Mouse (Mus musculus) hindbrain, embryonic 13.5 days (tissue): ENCODE measurements around the gene Spi1. TPM values are rescaled to one million over a fixed set of nuclear protein-coding genes. Genes with fewer than 3 reads are reported as not detected.

ENCODE experiments used
- ATAC-seq: fragments of 200-750 bp; cut with Nextera tagmentation; 2 replicates; pipeline ENCODE4 v1.8.0; 2017; ENCODE audit warnings: moderate TSS enrichment; ENCODE audit not compliant: low FRiP score
- H3K27ac ChIP-seq: fragments of 300-500 bp; sonication (generic); 2 replicates; pipeline ENCODE4 v1.5.1; 2015; ENCODE audit warnings: inconsistent platforms, mild to moderate bottlenecking, moderate library complexity
- H3K27me3 ChIP-seq: fragments of 300-500 bp; sonication (generic); 2 replicates; pipeline ENCODE4 v1.6.1; 2015; ENCODE audit warnings: mild to moderate bottlenecking, inconsistent platforms
- H3K36me3 ChIP-seq: fragments of 300-500 bp; sonication (generic); 2 replicates; pipeline ENCODE4 v1.6.1; 2015; ENCODE audit warnings: mild to moderate bottlenecking, inconsistent platforms
- H3K4me1 ChIP-seq: fragments of 300-500 bp; sonication (generic); replicated peaks from 2 replicates; pipeline ENCODE4 v1.6.1; 2015; ENCODE audit warnings: inconsistent platforms
- H3K4me2 ChIP-seq: fragments of 300-500 bp; sonication (generic); 2 replicates; pipeline ENCODE4 v1.6.1; 2015; ENCODE audit warnings: inconsistent platforms, mild to moderate bottlenecking, moderate library complexity
- H3K4me3 ChIP-seq: fragments of 300-500 bp; sonication (generic); 2 replicates; pipeline ENCODE4 v1.5.1; 2015; ENCODE audit warnings: mild to moderate bottlenecking, inconsistent platforms
- H3K9ac ChIP-seq: fragments of 300-500 bp; sonication (generic); 2 replicates; pipeline ENCODE4 v1.6.1; 2015; ENCODE audit warnings: mild to moderate bottlenecking, inconsistent platforms
- H3K9me3 ChIP-seq: fragments of 300-500 bp; sonication (generic); 2 replicates; pipeline ENCODE4 v1.6.1; 2016; ENCODE audit warnings: inconsistent platforms
- WGBS: fragments of 180-500 bp; shearing (Covaris S2); methylation state at CpG from one replicate; pipeline ENCODE4 v1.1.7; 2015; 5-methylcytosine and 5-hydroxymethylcytosine counted together
- polyA plus RNA-seq: library from polyadenylated mRNA; unstranded; fragments of >200 nt; fragmentation: Nextera tagmentation; extraction: Ambion mirVana; gene quantifications from 2 replicates; pipeline ENCODE4 v1.2.1, GENCODE M21; 2015

Gene Spi1
- polyA plus RNA-seq, 1 experiment from 2014 or later, result 3.9 TPM

GRCm38 (mm10) chr2:91085494-91086391 lies 3.6 kb downstream of the Spi1 start:
- H3K27ac ChIP-seq, result no peak overlapping the region
- no peak overlapping the region; the same call in 1 of the 2 replicates for H3K9ac ChIP-seq
- WGBS, result 86% methylated on average over 14 of the region's 14 CpGs
- no peak overlapping the region for H3K4me2 ChIP-seq
- H3K27me3 ChIP-seq, result no peaks in the 10 kb centered on the region
- ATAC-seq, result no peak
- H3K4me1 ChIP-seq, result no peaks in the 10 kb centered on the region
- no peaks in the 10 kb centered on the region for H3K9me3 ChIP-seq
- no peaks in the 10 kb centered on the region for H3K36me3 ChIP-seq
- H3K4me3 ChIP-seq, result no peak overlapping the region

GRCm38 (mm10) chr2:91086392-91087237 lies 4.4 kb downstream of the Spi1 start:
- no peaks in the 10 kb centered on the region for H3K27me3 ChIP-seq
- no peak overlapping the region; the same call in 1 of the 2 replicates for H3K9ac ChIP-seq
- H3K9me3 ChIP-seq, result no peaks in the 10 kb centered on the region
- no peaks in the 10 kb centered on the region for H3K4me1 ChIP-seq
- H3K4me3 ChIP-seq, result no peak overlapping the region
- H3K36me3 ChIP-seq, result no peaks in the 10 kb centered on the region
- 57% methylated on average over 9 of the region's 9 CpGs for WGBS
- H3K4me2 ChIP-seq, result no peak overlapping the region
- H3K27ac ChIP-seq, result no peak overlapping the region
- ATAC-seq, result no peak

GRCm38 (mm10) chr2:91087453-91087852 lies 5.3 kb downstream of the Spi1 start:
- Histone ChIP-seq H3K4me2 (no peak overlapping the region), H3K9me3 (no peaks in the 10 kb centered on the region), H3K9ac (no peak overlapping the region), H3K27ac (no peak overlapping the region), H3K27me3 (no peaks in the 10 kb centered on the region), H3K4me1 (no peaks in the 10 kb centered on the region), H3K4me3 (no peak overlapping the region), H3K36me3 (no peaks in the 10 kb centered on the region)
- no peak for ATAC-seq
- 85% methylated on average over 9 of the region's 9 CpGs for WGBS

GRCm38 (mm10) chr2:91088987-91089386 lies 6.8 kb downstream of the Spi1 start:
- Histone ChIP-seq H3K9ac (no peak overlapping the region), H3K36me3 (no peaks in the 10 kb centered on the region), H3K27ac (no peak overlapping the region), H3K4me3 (no peak overlapping the region), H3K9me3 (no peaks in the 10 kb centered on the region), H3K27me3 (no peaks in the 10 kb centered on the region), H3K4me1 (no peaks in the 10 kb centered on the region), H3K4me2 (no peak overlapping the region)
- ATAC-seq, result no peak
- 77% methylated on average over 9 of the region's 9 CpGs for WGBS

GRCm38 (mm10) chr2:91090208-91090607 lies 8.0 kb downstream of the Spi1 start:
- Histone ChIP-seq H3K9ac (no peak overlapping the region), H3K4me2 (no peak overlapping the region), H3K9me3 (no peaks in the 10 kb centered on the region), H3K36me3 (no peaks in the 10 kb centered on the region), H3K4me1 (no peaks in the 10 kb centered on the region), H3K27ac (no peak overlapping the region), H3K4me3 (no peak overlapping the region), H3K27me3 (no peaks in the 10 kb centered on the region)
- ATAC-seq, result no peak
- 80% methylated on average over 6 of the region's 6 CpGs for WGBS

- WGBS, result 74% methylated on average over 6 of the region's 6 CpGs
- H3K36me3 ChIP-seq, result no peaks in the 10 kb centered on the region
- H3K9me3 ChIP-seq, result no peaks in the 10 kb centered on the region
- ATAC-seq, result no peak
- no peak overlapping the region for H3K4me3 ChIP-seq
- H3K27me3 ChIP-seq, result no peaks in the 10 kb centered on the region
- H3K27ac ChIP-seq, result no peak overlapping the region
- H3K9ac ChIP-seq, result no peak overlapping the region
- no peaks in the 10 kb centered on the region for H3K4me1 ChIP-seq
- no peak overlapping the region for H3K4me2 ChIP-seq
These were observed 8.6 kb downstream of the Spi1 start for GRCm38 (mm10) chr2:91090827-91091226.

- no peaks in the 10 kb centered on the region for H3K9me3 ChIP-seq
- H3K4me2 ChIP-seq, result no peak overlapping the region
- 69% methylated on average over 14 of the region's 14 CpGs for WGBS
- no peak overlapping the region for H3K4me3 ChIP-seq
- no peak overlapping the region for H3K9ac ChIP-seq
- H3K27ac ChIP-seq, result no peak overlapping the region
- no peaks in the 10 kb centered on the region for H3K4me1 ChIP-seq
- no peaks in the 10 kb centered on the region; the same call in 1 of the 2 replicates for H3K27me3 ChIP-seq
- H3K36me3 ChIP-seq, result no peaks in the 10 kb centered on the region
- ATAC-seq, result no peak
These were observed 14.3 kb downstream of the Spi1 start for GRCm38 (mm10) chr2:91096524-91096923.

GRCm38 (mm10) chr2:91097015-91097414 lies 14.8 kb downstream of the Spi1 start:
- H3K27me3 ChIP-seq, result no peaks in the 10 kb centered on the region; the same call in 1 of the 2 replicates
- H3K4me2 ChIP-seq, result no peak overlapping the region
- H3K4me1 ChIP-seq, result no peaks in the 10 kb centered on the region
- no peaks in the 10 kb centered on the region for H3K36me3 ChIP-seq
- H3K4me3 ChIP-seq, result no peak overlapping the region
- 78% methylated on average over 10 of the region's 10 CpGs for WGBS
- no peaks in the 10 kb centered on the region for H3K9me3 ChIP-seq
- ATAC-seq, result no peak
- H3K27ac ChIP-seq, result no peak overlapping the region
- H3K9ac ChIP-seq, result no peak overlapping the region

- Histone ChIP-seq H3K9ac (no peak overlapping the region), H3K27me3 (peaks cover 2% of the 10 kb centered on the region; the same call in 1 of the 2 replicates), H3K4me2 (no peak overlapping the region), H3K36me3 (no peaks in the 10 kb centered on the region), H3K4me3 (no peak overlapping the region), H3K4me1 (no peaks in the 10 kb centered on the region), H3K27ac (no peak overlapping the region), H3K9me3 (no peaks in the 10 kb centered on the region)
- no peak for ATAC-seq
- 87% methylated on average over 2 of the region's 2 CpGs for WGBS
These were observed 16.0 kb downstream of the Spi1 start for GRCm38 (mm10) chr2:91098156-91098555.

- Histone ChIP-seq H3K4me2 (no peak overlapping the region), H3K9ac (no peak overlapping the region), H3K9me3 (no peaks in the 10 kb centered on the region), H3K4me1 (no peaks in the 10 kb centered on the region), H3K27ac (no peak overlapping the region), H3K36me3 (no peaks in the 10 kb centered on the region), H3K27me3 (peaks cover 2% of the 10 kb centered on the region; the same call in 1 of the 2 replicates), H3K4me3 (no peak overlapping the region)
- peak; percentile 87 for ATAC-seq
- WGBS, result 17% methylated on average over 7 of the region's 7 CpGs
These were observed 19.0 kb downstream of the Spi1 start for GRCm38 (mm10) chr2:91101124-91101740.

GRCm38 (mm10) chr2:91108156-91108555 lies 26.0 kb downstream of the Spi1 start:
- H3K4me2 ChIP-seq, result no peak overlapping the region
- H3K36me3 ChIP-seq, result no peaks in the 10 kb centered on the region

GRCm38 (mm10) chr2:91109241-91109640 lies 27.1 kb downstream of the Spi1 start:
- Histone ChIP-seq H3K4me2 (no peak overlapping the region), H3K27ac (no peak overlapping the region), H3K4me1 (no peaks in the 10 kb centered on the region), H3K9me3 (no peaks in the 10 kb centered on the region), H3K4me3 (no peak overlapping the region), H3K27me3 (peaks cover 5% of the 10 kb centered on the region; the same call in 1 of the 2 replicates), H3K36me3 (no peaks in the 10 kb centered on the region), H3K9ac (no peak overlapping the region)
- no peak for ATAC-seq
- WGBS, result 87% methylated on average over 5 of the region's 5 CpGs

More at GRCm38 (mm10) chr2:91108156-91108555, 26.0 kb downstream of the Spi1 start:
- 87% methylated on average over 3 of the region's 3 CpGs for WGBS
- Histone ChIP-seq H3K4me3 (no peak overlapping the region), H3K27ac (no peak overlapping the region), H3K4me1 (no peaks in the 10 kb centered on the region), H3K9ac (no peak overlapping the region), H3K27me3 (no peaks in the 10 kb centered on the region; the same call in 1 of the 2 replicates), H3K9me3 (no peaks in the 10 kb centered on the region)
- ATAC-seq, result no peak
